Mouse (Mus musculus): ENCODE results near the gene Vps35.
A peak's percentile ranks its signal among the peaks of the same experiment; 100 is the strongest.

Gene Vps35

DNA sequence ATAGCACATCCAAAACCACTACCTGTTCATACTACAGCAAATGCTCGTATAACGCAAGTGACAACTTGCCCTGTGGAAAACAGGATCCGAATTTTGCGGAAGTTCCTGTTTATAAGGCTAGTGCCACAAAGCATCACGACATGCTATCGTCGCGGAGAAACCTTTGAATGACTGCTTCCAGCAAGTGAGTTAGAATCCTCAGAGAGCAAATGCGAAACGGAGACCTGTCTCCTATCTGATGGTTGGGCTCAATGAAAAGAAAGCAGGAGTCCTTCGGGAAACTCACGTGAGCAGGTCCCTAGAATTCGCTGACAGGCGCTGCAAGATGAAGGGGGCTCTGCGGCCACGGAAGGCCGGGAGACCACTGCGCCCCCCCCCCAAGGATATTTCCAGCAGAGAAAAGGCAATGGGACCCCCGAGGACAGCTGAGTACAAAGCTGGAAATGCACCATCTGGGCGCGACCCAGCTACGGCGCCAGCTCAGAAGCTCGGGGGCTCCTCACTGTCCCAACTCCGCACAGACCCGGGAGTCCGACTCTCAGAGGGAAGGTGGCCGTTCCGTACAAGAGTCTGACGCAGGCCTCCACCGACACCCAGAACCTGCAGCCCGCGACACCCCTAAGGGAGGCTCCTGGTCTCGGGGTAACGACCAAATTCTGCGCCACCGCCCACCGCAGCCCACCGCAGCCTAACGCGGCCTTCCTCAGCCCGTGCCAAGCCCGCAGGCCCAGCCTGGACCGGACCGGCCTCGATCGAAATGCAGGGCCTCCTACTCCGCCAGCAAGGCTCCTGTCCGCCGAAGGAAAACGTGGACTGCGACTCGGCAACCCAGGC lies 785 bp downstream of the Vps35 start:
- Histone ChIP-seq H3K4me1 (replicated peaks; ENCODE audit: low read depth, low read length) (peaks cover 21% of the 10 kb centered on the region), H3K27me3 (ENCODE audit: insufficient read depth, low read length) (no peaks in the 10 kb centered on the region), H3K9me3 (ENCODE audit: low read length) (no peaks in the 10 kb centered on the region), H3K36me3 (ENCODE audit: insufficient read depth, low read length) (peaks cover 40% of the 10 kb centered on the region), H3K4me3 (replicated peaks; ENCODE audit: low read length) (peak overlapping the region; percentile 99)
- TF ChIP-seq NANOG (IDR thresholded peaks at IDR 0.05; ENCODE audit: borderline replicate concordance, low read length) = no peak
- TF ChIP-seq POU5F1 (IDR thresholded peaks at IDR 0.05; ENCODE audit: borderline replicate concordance, low read length) = no peak
- TF ChIP-seq CTCF (conservative IDR thresholded peaks at IDR 0.05; ENCODE audit: low read length) = no peak

DNA sequence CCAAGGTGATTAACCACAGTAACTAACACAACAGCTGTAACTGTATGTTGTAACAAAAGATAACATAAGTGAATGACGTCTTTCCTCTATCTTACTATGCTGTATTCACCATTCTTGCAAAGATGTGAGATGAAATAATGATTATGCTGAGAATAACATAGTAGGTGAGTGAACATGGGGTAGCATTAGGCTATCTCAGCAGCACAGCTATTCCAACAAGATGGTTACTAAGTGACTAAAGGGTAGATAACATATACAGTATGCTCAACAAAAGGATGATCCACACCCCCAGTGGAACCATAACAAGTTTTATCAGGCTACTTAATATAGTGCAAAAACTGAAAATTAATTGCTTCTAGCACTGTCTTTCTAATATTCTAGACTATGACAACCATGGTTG lies 12.8 kb downstream of the Vps35 start:
- H3K4me3 ChIP-seq (replicated peaks; ENCODE audit: low read length) = no peak overlapping the region
- no peaks in the 10 kb centered on the region for H3K9me3 ChIP-seq (ENCODE audit: low read length)
- H3K4me1 ChIP-seq (replicated peaks; ENCODE audit: low read depth, low read length) = peaks cover 8% of the 10 kb centered on the region; the same call in 1 of the 2 replicates
- no peaks in the 10 kb centered on the region for H3K27me3 ChIP-seq (ENCODE audit: insufficient read depth, low read length)
- H3K36me3 ChIP-seq (ENCODE audit: insufficient read depth, low read length) = peaks cover 81% of the 10 kb centered on the region
- no peak for TF ChIP-seq CTCF (conservative IDR thresholded peaks at IDR 0.05; ENCODE audit: low read length)
- TF ChIP-seq NANOG (IDR thresholded peaks at IDR 0.05; ENCODE audit: borderline replicate concordance, low read length) = no peak

DNA sequence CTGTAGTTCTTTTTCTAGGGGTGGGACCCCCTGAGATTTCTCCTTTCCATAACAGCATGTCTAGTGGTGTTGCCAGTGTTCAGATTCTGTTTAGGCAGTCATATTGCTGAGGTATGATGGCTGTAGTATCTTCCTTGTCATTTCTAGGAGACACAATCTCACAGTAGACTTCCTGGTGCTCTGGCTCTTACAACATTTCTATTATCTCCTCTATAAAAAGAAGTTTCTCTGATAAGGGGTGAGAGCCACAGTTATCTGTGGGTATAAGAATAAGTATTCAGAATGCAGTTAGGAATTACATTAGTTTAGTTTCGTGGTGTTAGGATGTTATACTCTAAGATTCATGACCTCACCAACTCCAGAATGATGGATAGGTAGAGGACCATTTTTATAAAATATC lies 72.3 kb downstream of the Vps35 start:
- Histone ChIP-seq H3K4me1 (replicated peaks; ENCODE audit: low read depth, low read length) (no peaks in the 10 kb centered on the region), H3K4me3 (replicated peaks; ENCODE audit: low read length) (no peak overlapping the region), H3K9me3 (ENCODE audit: low read length) (no peaks in the 10 kb centered on the region), H3K27me3 (ENCODE audit: insufficient read depth, low read length) (no peaks in the 10 kb centered on the region), H3K36me3 (ENCODE audit: insufficient read depth, low read length) (no peaks in the 10 kb centered on the region)
- TF ChIP-seq POU5F1 (IDR thresholded peaks at IDR 0.05; ENCODE audit: borderline replicate concordance, low read length) = no peak
- no peak for TF ChIP-seq NANOG (IDR thresholded peaks at IDR 0.05; ENCODE audit: borderline replicate concordance, low read length)
- TF ChIP-seq CTCF (conservative IDR thresholded peaks at IDR 0.05; ENCODE audit: low read length) = no peak

DNA sequence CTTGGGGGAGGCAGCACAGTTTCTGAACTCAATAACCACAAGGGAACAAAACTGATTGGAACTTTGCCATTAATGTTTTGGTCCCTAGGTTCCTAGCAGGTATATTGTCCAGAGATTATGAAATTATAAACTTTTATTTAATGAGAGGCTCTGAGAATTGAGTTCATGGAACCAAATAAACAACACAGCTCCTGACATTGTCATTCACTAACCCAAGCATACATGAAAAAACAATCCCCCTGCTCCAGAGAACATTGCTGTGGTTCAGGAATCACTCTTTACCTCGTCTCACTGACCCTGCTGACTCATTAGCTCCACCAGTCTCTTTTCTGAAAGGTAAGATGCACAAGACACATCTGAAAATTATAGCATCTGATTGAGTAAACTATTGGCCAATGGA lies 73.9 kb downstream of the Vps35 start, which contains the start of gene Olfr371:
TSS of gene Olfr371 (plus strand) at position 301 of the 400 bp plus-strand sequence.
- no peaks in the 10 kb centered on the region for H3K4me1 ChIP-seq (replicated peaks; ENCODE audit: low read depth, low read length)
- H3K36me3 ChIP-seq (ENCODE audit: insufficient read depth, low read length) = no peaks in the 10 kb centered on the region
- no peak for TF ChIP-seq POU5F1 (IDR thresholded peaks at IDR 0.05; ENCODE audit: borderline replicate concordance, low read length)
- 0 out of 2 replicates have a peak, but pooled peaks cover 4% of the 10 kb centered on the region for H3K27me3 ChIP-seq (ENCODE audit: insufficient read depth, low read length)
- no peak within 1 kb of the TSS for H3K4me3 ChIP-seq (replicated peaks; ENCODE audit: low read length)
- no peaks in the 10 kb centered on the region for H3K9me3 ChIP-seq (ENCODE audit: low read length)

DNA sequence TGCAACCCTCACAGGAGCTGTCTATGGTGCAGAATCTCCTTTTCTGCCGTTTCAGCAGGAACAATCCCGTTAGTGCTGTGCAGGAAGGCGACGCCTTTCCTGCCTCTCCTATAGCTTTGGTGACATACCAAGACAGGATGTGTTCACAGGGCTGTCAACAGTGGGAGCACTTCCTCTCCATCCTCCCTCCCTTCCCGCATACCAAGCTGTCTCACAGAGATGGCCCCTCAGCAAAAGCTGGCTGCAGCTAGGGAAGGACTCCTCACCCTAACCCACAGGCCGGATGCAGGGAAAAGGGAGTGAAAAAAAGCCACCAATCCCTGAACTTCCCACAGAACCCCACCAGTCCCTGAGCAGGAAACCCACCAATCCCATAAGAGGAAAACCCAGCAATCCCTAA lies 78.6 kb downstream of the Vps35 start:
- H3K36me3 ChIP-seq (ENCODE audit: insufficient read depth, low read length) = no peaks in the 10 kb centered on the region
- no peaks in the 10 kb centered on the region for H3K4me1 ChIP-seq (replicated peaks; ENCODE audit: low read depth, low read length)
- no peak overlapping the region for H3K4me3 ChIP-seq (replicated peaks; ENCODE audit: low read length)
- no peaks in the 10 kb centered on the region for H3K9me3 ChIP-seq (ENCODE audit: low read length)
- TF ChIP-seq POU5F1 (IDR thresholded peaks at IDR 0.05; ENCODE audit: borderline replicate concordance, low read length) (no peak), CTCF (conservative IDR thresholded peaks at IDR 0.05; ENCODE audit: low read length) (no peak), NANOG (IDR thresholded peaks at IDR 0.05; ENCODE audit: borderline replicate concordance, low read length) (no peak)
- 0 out of 2 replicates have a peak, but pooled peaks cover 4% of the 10 kb centered on the region for H3K27me3 ChIP-seq (ENCODE audit: insufficient read depth, low read length)

DNA sequence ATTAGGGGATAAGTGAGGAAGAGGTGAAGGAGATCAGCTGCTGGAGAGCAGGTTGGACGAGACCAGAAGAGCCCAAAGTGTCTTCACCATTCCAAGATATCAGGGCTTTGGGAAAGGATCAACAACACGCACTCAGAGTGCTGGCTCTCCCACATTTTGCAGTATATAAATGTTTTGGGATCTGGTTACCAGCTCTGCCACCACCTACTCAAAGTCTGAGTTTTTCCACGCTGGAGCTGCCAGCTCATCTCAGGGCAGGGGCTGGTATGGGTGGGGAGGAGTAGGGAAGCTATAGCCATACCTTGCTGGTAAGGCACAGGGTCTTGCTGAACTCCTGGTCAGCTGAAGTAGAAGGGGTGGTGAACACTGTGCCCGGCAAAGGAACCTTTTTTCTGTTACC lies 79.4 kb downstream of the Vps35 start:
- 0 out of 2 replicates have a peak, but pooled peaks cover 4% of the 10 kb centered on the region for H3K27me3 ChIP-seq (ENCODE audit: insufficient read depth, low read length)
- H3K9me3 ChIP-seq (ENCODE audit: low read length) = no peaks in the 10 kb centered on the region
- H3K4me1 ChIP-seq (replicated peaks; ENCODE audit: low read depth, low read length) = no peaks in the 10 kb centered on the region
- no peaks in the 10 kb centered on the region for H3K36me3 ChIP-seq (ENCODE audit: insufficient read depth, low read length)
- no peak overlapping the region for H3K4me3 ChIP-seq (replicated peaks; ENCODE audit: low read length)
- no peak for TF ChIP-seq CTCF (conservative IDR thresholded peaks at IDR 0.05; ENCODE audit: low read length)

Measured in E14TG2a.4 (cell line).